Mouse (Mus musculus): ENCODE data around the gene Stab1. TPM values are rescaled to one million over a fixed set of nuclear protein-coding genes. Genes with fewer than 3 reads are reported as not detected.
A peak's percentile ranks its signal among the peaks of the same experiment; 100 is the strongest.

Stab1 gene
- polyA plus RNA-seq, 1 experiment from 2014 or later: 42.5 TPM

GRCm38 (mm10) chr14:31165991-31166630 is 2.3 kb downstream of the Stab1 start:
- ATAC-seq (peak; percentile 25), DNase-seq (peak; percentile 53)
- peak overlapping the region; percentile 24 for H3K4me3 ChIP-seq (ENCODE audit: low read depth, low read length)
- H3K27me3 ChIP-seq (ENCODE audit: insufficient read depth, low read length): no peaks in the 10 kb centered on the region
- peak overlapping the region; percentile 69 for H3K27ac ChIP-seq (ENCODE audit: low read depth)
- no peaks in the 10 kb centered on the region for H3K9me3 ChIP-seq (ENCODE audit: low read length)
- peaks cover 40% of the 10 kb centered on the region for H3K4me1 ChIP-seq (ENCODE audit: insufficient read depth)
- peak overlapping the region; percentile 44; the same call in 1 of the 2 replicates for H3K4me2 ChIP-seq (ENCODE audit: low read depth, low read length)
- 22% methylated on average over 10 of the region's 10 CpGs for WGBS (ENCODE audit: insufficient replicate concordance)
- TF ChIP-seq EP300 (IDR thresholded peaks at IDR 0.05; ENCODE audit: low read depth): no peak
- TF ChIP-seq CTCF (IDR thresholded peaks at IDR 0.05; ENCODE audit: low read depth): no peak
- peak overlapping the region; percentile 50; the same call in 1 of the 2 replicates for H3K9ac ChIP-seq (replicated peaks)
- peaks cover 10% of the 10 kb centered on the region for H3K36me3 ChIP-seq (replicated peaks; ENCODE audit: insufficient read depth, low read length)

DNA sequence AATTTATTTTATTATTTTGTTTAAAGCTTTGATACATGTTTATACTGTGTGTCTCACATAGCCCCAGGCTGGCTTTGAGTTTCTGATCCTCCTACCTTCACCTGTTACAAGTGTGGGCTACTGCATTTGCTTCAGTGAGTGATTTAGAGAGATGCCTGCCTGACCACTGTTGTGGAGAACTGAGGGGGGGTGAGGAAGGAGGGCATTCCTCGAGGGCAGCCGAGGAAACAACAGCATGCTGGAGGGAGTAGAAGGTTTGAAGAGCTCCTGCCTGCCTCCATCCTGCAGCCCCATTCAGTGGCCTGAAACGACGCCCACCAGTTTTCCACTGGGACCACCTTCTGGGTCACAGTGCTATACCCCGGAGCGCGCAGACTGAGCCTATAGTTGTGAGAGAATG is 3.0 kb downstream of the Stab1 start:
- no peaks in the 10 kb centered on the region for H3K27me3 ChIP-seq (ENCODE audit: insufficient read depth, low read length)
- no peak overlapping the region for H3K4me3 ChIP-seq (ENCODE audit: low read depth, low read length)
- no peak for DNase-seq
- 0 out of 2 replicates have a peak overlapping the region, but pooled peaks have one; percentile 22 for H3K4me2 ChIP-seq (ENCODE audit: low read depth, low read length)
- peaks cover 3% of the 10 kb centered on the region; the same call in 1 of the 2 replicates for H3K36me3 ChIP-seq (replicated peaks; ENCODE audit: insufficient read depth, low read length)
- no peak for ATAC-seq
- no peaks in the 10 kb centered on the region for H3K9me3 ChIP-seq (ENCODE audit: low read length)
- 44% methylated on average over 7 of the region's 7 CpGs for WGBS (ENCODE audit: insufficient replicate concordance)
- peaks cover 41% of the 10 kb centered on the region for H3K4me1 ChIP-seq (ENCODE audit: insufficient read depth)
- 0 out of 2 replicates have a peak overlapping the region, but pooled peaks have one; percentile 0 for H3K9ac ChIP-seq (replicated peaks)
- TF ChIP-seq EP300 (IDR thresholded peaks at IDR 0.05; ENCODE audit: low read depth) (no peak), CTCF (IDR thresholded peaks at IDR 0.05; ENCODE audit: low read depth) (no peak)
- peak overlapping the region; percentile 34; the same call in 1 of the 2 replicates for H3K27ac ChIP-seq (ENCODE audit: low read depth)

DNA sequence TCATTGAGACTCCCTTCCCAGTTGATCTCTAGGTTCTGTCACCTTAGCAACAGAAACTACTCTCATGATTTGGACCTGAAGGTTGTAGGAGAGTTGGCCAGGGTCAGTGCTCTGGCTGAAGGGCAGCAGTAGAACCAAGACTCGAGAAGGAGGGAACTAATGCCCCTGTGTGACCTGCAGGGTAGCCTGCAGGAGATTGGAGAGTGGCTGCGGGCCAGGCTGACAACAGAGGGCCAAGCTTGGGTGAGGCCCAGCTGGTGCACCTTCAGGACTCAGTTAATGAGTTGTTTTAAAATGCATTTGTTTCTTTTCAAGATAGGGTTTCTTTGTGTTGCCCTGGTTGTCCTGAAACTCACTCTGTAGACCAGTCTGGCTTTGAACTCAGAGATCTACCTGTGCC is 3.4 kb downstream of the Stab1 start:
- DNase-seq (no peak), ATAC-seq (no peak)
- no peaks in the 10 kb centered on the region for H3K9me3 ChIP-seq (ENCODE audit: low read length)
- H3K4me1 ChIP-seq (ENCODE audit: insufficient read depth): peaks cover 41% of the 10 kb centered on the region
- H3K9ac ChIP-seq (replicated peaks): 0 out of 2 replicates have a peak overlapping the region, but pooled peaks have one; percentile 0
- TF ChIP-seq CTCF (IDR thresholded peaks at IDR 0.05; ENCODE audit: low read depth) (no peak), EP300 (IDR thresholded peaks at IDR 0.05; ENCODE audit: low read depth) (no peak)
- H3K27ac ChIP-seq (ENCODE audit: low read depth): no peak overlapping the region
- WGBS (ENCODE audit: insufficient replicate concordance): 47% methylated on average over 2 of the region's 2 CpGs
- no peaks in the 10 kb centered on the region for H3K27me3 ChIP-seq (ENCODE audit: insufficient read depth, low read length)
- no peak overlapping the region for H3K4me2 ChIP-seq (ENCODE audit: low read depth, low read length)
- H3K36me3 ChIP-seq (replicated peaks; ENCODE audit: insufficient read depth, low read length): no peaks in the 10 kb centered on the region
- no peak overlapping the region for H3K4me3 ChIP-seq (ENCODE audit: low read depth, low read length)

GRCm38 (mm10) chr14:31164067-31164466 is 4.4 kb downstream of the Stab1 start:
- Histone ChIP-seq H3K4me1 (ENCODE audit: insufficient read depth) (peaks cover 45% of the 10 kb centered on the region), H3K9me3 (ENCODE audit: low read length) (no peaks in the 10 kb centered on the region), H3K9ac (replicated peaks) (no peak overlapping the region), H3K4me2 (ENCODE audit: low read depth, low read length) (no peak overlapping the region), H3K27ac (ENCODE audit: low read depth) (0 out of 2 replicates have a peak overlapping the region, but pooled peaks have one; percentile 16), H3K36me3 (replicated peaks; ENCODE audit: insufficient read depth, low read length) (no peaks in the 10 kb centered on the region), H3K4me3 (ENCODE audit: low read depth, low read length) (no peak overlapping the region), H3K27me3 (ENCODE audit: insufficient read depth, low read length) (no peaks in the 10 kb centered on the region)
- DNase-seq (no peak), ATAC-seq (peak; percentile 12; the same call in 1 of the 2 replicates)
- WGBS (ENCODE audit: insufficient replicate concordance): 44% methylated on average over 8 of the region's 8 CpGs
- TF ChIP-seq CTCF (IDR thresholded peaks at IDR 0.05; ENCODE audit: low read depth) (no peak), EP300 (IDR thresholded peaks at IDR 0.05; ENCODE audit: low read depth) (no peak)

GRCm38 (mm10) chr14:31161638-31162037 is 6.8 kb downstream of the Stab1 start:
- no peak for ATAC-seq
- Histone ChIP-seq H3K4me3 (ENCODE audit: low read depth, low read length) (no peak overlapping the region), H3K36me3 (replicated peaks; ENCODE audit: insufficient read depth, low read length) (peaks cover 1% of the 10 kb centered on the region; the same call in 1 of the 2 replicates), H3K4me1 (ENCODE audit: insufficient read depth) (peaks cover 42% of the 10 kb centered on the region), H3K27me3 (ENCODE audit: insufficient read depth, low read length) (no peaks in the 10 kb centered on the region), H3K4me2 (ENCODE audit: low read depth, low read length) (peak overlapping the region; percentile 39; the same call in 1 of the 2 replicates), H3K9me3 (ENCODE audit: low read length) (no peaks in the 10 kb centered on the region), H3K27ac (ENCODE audit: low read depth) (no peak overlapping the region), H3K9ac (replicated peaks) (no peak overlapping the region)
- 68% methylated on average over 10 of the region's 10 CpGs for WGBS (ENCODE audit: insufficient replicate concordance)
- TF ChIP-seq CTCF (IDR thresholded peaks at IDR 0.05; ENCODE audit: low read depth): no peak
- TF ChIP-seq EP300 (IDR thresholded peaks at IDR 0.05; ENCODE audit: low read depth): no peak
- DNase-seq: no peak

- H3K4me2 ChIP-seq (ENCODE audit: low read depth, low read length): peak overlapping the region; percentile 39; the same call in 1 of the 2 replicates
Observed at GRCm38 (mm10) chr14:31161191-31161590, 7.2 kb downstream of the Stab1 start.

More at GRCm38 (mm10) chr14:31161191-31161590, 7.2 kb downstream of the Stab1 start:
- Histone ChIP-seq H3K9ac (replicated peaks) (no peak overlapping the region), H3K27ac (ENCODE audit: low read depth) (0 out of 2 replicates have a peak overlapping the region, but pooled peaks have one; percentile 84), H3K27me3 (ENCODE audit: insufficient read depth, low read length) (no peaks in the 10 kb centered on the region), H3K9me3 (ENCODE audit: low read length) (no peaks in the 10 kb centered on the region), H3K4me3 (ENCODE audit: low read depth, low read length) (no peak overlapping the region), H3K36me3 (replicated peaks; ENCODE audit: insufficient read depth, low read length) (peaks cover 2% of the 10 kb centered on the region; the same call in 1 of the 2 replicates), H3K4me1 (ENCODE audit: insufficient read depth) (peaks cover 38% of the 10 kb centered on the region)
- no peak for ATAC-seq
- DNase-seq: no peak
- 80% methylated on average over 7 of the region's 7 CpGs for WGBS (ENCODE audit: insufficient replicate concordance)
- TF ChIP-seq CTCF (IDR thresholded peaks at IDR 0.05; ENCODE audit: low read depth) (no peak), EP300 (IDR thresholded peaks at IDR 0.05; ENCODE audit: low read depth) (no peak)

All from liver, postnatal 0 days (tissue).